Mouse (Mus musculus): Measurements from ENCODE around the gene Plxnc1.

The Plxnc1 gene

DNA sequence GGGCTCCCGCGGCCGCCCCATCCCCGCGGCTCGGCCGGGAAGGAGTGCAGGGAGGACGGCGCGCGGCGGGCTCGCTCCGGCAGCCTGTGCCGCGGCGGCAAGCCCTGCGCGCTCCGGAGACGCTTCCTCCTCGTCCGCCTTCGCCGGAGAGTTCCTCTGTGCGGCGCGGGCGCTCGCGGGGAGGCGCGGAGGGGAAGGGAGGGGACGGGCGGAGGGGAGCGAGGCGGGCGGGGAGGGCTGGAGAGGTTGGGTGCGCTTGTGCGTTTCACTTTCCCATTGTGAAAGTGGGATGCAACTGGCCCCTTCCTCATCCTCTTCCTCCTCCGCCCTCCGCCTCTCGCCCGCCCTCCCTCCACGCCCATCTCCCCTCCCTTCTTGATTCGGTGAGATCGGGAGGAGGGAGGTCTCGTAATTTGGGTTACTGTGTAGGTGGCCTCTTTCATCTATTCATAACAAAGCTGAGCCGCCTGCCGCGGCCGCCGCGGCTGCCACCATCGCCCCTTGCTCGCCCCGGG is at the start of gene Plxnc1:
Plxnc1 (minus strand) TSS at position 145 of the 515 bp plus-strand sequence.
- DNase-seq (ENCODE audit: low spot score in 2 of 2), result peak; percentile 23 to 37

DNA sequence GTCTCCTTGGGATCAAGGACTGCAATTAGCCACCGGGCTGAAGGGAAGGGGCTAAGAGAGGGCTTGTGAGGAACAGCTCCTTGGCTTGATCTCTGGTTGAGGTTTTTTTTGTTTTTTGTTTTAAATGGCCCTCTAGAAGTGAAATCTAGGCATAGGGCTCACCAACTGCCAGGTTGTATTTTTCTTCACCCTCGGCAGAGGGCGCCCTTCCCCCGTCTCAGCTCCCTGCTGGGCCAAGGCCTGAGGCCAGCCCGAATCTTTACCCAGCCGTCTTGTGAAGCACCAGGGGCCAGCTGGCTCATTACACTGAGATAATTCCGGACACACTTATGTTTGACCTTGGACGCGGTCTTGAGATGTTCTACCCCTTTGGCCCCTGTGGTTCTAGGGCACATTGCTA is 47.5 kb upstream of the Plxnc1 start:
- peak; percentile 51 to 64 for DNase-seq (ENCODE audit: low spot score in 2 of 2)

DNA sequence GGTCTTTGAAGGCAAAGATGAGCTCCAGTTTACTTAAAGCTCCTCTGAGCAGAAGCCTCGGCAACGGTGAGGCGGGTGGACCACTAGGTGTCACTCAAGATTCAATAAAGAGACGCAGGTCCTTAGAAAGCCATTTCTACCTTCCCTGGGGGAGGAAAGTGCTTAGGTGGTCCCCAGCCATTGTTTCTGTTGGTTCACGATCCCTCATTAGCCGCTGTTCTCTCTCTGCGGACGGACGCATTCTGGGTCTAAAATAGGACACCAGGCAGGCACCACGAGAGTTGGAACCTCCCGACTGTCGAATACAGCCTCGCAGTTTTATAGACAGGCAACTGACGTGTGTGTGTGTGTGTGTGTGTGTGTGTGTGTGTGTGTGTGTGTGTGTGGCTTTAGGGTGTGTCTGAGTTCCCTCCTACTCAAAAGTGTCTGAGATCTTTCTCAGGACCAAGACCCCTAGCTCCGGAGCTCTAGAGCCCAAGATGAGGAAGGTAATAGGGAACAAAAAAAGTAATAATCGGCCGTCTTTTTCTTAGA is 47.0 kb upstream of the Plxnc1 start:
- DNase-seq (ENCODE audit: low spot score in 2 of 2), result peak in 1 of 2 experiments; percentile 34

DNA sequence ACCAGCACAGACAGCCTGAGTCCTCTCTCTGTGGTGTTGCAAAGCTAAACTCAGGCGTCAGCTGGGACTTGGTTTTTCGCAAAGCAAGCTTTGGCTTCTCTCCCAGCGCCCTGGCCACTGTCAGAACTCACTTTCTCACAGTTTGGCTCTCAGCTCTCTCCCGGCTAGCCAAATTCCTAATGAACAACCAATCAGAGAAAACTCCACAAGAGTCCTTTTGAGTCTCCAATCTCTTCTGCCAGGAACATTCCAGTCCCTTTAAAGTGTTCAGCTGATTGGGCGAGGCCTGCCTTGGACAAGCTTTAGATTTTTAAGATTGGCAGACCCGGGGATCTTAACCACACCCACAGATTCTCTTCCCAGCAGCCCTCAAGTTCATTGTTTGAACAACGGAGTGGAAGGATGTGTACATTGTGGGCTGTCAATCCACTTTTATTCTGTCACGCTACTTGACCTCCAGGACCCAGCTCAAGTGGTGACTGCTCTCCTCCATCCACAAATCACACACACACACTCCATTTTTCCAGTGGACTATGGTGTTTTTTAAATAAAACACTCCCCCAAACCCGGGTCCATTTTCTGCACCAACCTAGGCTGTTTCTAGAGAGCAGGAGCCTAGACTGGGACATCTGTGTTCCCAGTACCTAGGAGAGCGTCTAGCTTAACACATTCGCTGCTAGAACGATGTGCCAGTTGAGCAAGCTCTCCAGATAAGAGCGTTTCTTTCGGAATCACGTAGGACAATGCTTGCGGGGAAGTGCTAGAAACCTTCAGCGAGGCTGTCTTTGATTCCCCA is 46.3 kb upstream of the Plxnc1 start:
- peak; percentile 9 to 79 for DNase-seq (ENCODE audit: low spot score in 2 of 2)

DNA sequence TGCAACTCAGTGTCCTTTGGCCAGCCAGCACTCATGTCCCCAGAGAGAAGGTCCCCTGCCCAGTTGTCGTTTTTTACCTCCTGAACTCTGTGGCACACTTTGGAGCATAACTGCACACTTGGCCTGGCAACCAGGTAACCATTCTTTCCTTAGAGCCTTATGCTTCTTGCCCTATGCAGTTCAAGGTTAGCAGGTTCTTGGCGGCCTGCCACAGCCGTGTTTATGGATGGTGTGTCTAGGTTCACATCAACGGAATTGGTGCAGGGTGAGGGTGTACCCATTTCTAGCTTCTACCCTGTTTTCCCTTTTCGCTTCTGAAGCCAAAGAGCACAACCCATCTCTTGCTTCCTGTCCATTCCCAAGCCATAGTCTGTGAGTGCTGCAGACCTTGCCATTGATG is 44.7 kb upstream of the Plxnc1 start:
- no peak for DNase-seq (ENCODE audit: low spot score in 2 of 2)

DNA sequence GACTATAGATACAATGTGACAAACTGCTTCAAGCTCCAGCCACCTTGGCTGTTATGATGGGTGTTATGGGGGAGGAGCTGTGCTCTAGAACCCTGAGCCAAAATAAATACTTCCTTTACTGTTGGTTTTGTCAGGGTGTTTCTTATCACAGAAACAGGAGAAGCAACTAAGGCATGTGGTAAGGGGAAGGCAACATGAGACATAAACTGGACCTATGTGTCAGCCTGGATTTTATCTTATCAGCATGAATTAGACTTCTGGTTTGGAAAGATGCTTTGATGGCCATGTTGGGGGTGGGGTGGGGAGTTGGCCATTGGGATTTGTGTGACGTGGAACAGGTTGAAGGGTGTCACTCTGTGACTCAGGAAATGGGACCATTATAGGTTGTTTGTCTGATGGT is 40.5 kb upstream of the Plxnc1 start:
- DNase-seq (ENCODE audit: low spot score in 2 of 2), result no peak

DNA sequence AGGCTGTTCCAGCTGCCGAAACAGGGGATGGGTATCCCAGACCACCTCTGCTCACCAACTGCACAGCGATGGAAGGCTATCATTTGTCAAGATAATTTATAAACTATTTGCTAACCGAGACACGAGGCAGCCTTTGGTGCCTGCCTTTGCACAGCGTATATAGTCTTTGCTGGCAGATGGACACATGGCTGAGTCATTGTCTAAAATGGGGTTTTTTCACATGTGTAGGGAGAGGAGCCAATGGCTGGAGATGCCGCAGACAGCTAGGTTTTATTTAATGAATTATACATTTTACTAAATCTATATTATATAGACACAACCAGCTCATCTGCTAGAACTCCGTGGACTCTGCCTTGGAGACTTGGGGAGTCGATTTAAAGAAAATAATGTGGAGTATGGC is 37.9 kb upstream of the Plxnc1 start:
- no peak for DNase-seq (ENCODE audit: low spot score in 2 of 2)

DNA sequence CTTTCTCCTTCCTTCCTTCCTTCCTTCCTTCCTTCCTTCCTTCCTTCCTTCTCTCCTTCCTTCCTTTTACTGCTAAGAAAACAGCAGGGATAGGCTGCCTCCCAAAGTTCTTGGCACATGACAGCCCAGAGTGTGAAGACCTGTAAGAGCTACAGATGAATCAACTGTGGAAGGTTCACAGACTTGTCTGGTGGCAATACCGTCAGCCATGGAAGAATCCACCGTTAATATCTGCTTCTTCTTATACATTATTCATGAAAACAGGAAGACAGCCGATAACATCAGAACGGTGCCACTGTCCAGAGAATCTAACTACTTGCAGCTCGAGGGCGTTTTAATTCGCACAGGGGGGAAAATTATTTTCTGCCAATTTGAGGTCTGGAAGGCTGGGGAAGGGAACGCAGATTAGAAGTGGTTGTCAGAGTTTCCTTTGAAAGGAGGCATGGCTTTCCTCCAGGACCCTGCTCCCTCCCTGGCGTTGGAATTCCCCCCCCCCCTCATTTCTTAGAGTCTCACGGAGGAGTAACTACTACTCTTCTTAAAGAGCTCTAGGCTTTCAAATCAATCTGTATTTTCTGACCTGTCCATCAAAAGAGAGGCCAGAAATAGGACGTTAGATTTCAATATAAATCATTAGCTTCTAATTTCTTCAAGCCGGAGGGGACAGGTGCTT is 37.0 kb upstream of the Plxnc1 start:
- DNase-seq (ENCODE audit: low spot score in 2 of 2), result no peak

DNA sequence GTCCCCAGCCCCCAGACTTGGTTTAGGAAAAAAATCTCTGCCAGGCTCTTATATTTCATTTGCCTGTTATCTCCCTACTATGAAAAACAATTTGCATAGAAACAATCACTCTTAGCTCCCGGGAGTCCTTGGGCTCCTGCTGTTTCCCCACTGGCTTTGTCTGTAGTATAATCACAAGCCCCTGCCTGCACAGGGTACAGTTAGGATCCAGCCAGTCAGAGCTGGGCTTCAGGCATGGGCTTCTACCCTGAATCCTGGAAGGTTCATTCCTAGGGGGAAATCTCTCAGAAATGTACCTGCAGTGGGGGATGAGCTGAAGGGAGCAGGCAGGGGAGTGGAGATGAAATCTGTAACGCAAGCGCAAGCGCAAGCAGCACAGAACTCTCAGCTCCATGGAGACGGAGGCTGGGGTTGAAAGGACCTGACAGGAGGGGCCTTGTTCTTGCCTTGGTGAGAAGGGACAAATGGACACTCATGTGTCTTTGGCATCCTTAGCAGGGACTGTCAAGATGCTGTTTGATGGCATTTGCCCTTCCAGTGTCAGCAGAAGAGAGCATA is 33.7 kb upstream of the Plxnc1 start:
- DNase-seq (ENCODE audit: low spot score in 2 of 2), result no peak

DNA sequence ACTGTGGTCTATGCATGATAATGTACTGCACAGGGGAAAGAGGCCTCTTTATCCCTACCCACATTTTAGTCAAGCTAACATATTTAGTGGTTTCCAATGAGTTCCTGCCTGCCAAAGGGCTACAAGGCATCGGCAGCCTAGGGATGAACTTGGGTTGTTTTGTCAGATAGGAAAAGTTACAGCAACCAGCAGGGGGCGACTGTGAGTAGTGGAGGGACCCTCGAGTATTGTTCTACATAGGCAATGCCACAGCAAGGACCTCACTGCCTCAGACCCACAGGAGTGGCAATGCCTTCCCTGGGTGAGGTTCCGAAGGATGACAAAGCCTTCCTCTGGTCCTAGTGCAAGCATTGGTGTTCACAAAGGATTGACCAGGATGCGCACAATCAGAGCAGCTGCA is 31.7 kb upstream of the Plxnc1 start:
- no peak for DNase-seq (ENCODE audit: low spot score in 2 of 2)

DNA sequence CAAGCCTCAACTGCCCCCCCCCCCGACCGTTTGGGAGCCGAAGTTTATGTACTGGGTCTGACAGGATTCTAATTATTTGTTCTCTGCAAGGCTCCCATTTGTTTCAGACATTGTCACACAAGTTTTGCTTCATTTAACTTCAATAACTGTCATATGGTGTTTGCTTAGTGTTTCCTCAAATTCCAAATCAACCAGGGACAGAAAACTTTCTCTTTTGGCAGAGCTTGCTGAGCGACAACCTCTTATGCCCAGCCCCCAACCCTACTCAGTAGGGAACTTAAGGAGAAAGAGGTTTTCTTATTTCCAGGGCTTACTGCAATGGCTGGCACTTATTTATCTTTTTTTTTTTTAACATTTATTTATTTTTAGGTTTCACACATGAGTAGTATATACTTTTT is 30.5 kb upstream of the Plxnc1 start:
- no peak for DNase-seq (ENCODE audit: low spot score in 2 of 2)

DNA sequence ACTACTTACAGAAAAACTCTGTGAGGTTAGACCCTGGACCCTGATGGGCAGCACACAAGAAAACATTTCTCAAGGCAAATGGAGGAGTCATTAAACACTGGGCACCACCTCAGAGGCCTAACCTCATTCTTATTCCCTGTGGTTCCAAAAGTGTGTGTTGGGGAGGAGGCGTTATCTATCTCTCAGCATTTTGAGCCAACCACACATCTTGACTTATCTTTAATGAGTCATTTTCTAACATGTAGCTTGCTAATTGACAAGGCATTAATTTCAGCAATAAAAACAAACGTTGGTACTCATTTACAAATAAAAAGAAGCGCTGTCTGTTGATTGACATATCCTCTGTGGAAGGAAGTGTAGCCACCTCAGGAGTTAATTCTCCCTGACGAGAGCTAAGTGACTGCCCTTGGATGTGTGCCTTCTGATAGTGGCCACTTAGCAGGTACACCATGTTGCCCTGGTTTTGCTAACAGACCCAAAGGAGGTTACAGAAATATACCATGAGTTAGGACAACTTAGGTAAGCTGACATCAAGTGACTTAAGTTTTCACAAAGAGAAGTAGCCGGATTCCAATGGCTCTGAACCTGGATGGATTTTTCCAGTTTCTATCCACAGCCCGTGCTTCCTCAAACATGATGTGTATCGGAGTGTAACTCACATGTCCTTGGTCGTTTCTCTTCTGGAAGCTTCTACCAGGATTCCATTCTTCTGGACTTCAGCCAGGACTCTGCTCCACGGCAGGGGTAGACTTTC is 29.9 kb upstream of the Plxnc1 start:
- no peak for DNase-seq (ENCODE audit: low spot score in 2 of 2)

DNA sequence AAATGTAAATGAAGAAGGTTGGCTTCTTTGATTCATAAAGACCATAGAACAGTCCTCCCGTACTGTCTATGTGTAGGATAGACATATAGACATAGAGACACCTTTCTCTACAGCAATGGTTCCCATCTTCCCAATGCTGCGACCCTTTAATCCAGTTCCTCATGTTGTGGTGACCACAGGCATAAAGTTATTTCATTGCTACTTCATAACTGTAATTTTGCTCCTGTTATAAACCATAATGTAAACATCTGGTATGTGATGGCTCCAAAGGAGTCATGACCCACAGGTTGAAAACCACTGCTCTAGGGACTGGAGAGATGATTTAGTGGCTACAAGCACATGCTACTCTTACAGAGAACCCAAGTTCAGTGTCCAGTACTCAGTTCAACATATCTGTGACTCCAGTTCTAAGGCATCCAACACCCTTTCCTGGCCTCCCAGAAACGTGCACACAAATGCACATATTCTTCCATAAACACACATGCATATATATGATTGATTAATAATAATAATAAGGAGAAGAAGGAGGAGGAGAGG is 27.1 kb upstream of the Plxnc1 start:
- no peak for DNase-seq (ENCODE audit: low spot score in 2 of 2)

DNA sequence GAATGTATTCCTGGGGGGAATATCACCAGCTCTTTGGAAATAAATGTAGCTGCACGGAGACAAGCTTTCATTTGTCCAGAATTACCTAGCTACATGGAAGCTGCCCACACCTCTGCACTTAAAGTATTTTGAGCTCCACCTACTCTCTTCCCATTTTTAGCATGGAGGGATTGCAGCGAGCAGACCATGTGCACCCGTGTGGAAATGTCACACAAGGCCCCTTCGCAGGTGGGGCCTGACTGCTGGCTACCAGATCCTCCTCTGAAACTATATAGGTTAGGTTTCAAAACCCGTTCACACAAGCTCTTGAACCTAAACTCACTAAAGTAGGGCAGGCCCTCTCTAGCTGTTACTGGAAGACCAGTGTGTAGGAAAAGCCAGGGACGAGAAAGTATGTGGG is 25.6 kb upstream of the Plxnc1 start:
- no peak for DNase-seq (ENCODE audit: low spot score in 2 of 2)

DNA sequence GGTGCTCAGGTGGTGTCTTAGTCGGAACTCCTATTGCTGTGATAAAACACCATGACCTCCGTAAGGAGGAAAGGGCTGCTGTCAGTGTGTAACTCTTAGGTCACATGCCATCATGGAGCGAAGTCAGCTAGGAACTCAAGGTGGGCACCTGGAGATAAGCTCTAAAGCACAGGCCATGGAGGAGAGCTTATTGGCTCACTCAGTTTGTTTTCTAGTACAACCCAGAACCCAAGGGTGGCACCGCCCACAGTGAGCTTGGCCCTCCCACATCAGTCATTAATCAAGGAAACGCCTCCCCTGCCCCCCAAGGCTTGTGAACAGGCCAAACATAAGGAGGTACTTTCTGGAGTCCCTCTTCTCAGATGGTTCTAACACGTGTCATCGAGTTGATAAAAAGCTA is 22.8 kb upstream of the Plxnc1 start:
- DNase-seq (ENCODE audit: low spot score in 2 of 2), result no peak

DNA sequence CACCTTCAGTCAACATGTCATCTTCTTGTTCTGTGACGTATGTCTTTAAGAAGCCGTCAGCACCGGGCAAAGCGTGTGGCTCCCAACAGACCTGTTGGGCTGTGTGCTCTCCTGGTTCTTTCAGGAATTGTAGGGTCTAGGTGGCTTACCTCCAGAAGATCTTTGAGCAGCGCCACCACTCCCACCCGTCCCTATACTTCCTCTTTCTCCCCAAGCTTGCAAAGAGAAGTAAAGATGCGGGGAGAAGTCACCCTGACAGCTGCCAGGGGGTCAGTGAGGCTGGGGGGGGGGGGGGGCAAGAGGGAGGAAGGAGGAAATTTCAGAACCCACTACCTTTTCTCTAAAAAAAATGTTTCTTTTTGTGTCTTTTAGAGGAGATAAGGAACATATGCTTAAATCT is 22.2 kb upstream of the Plxnc1 start:
- no peak for DNase-seq (ENCODE audit: low spot score in 2 of 2)

DNA sequence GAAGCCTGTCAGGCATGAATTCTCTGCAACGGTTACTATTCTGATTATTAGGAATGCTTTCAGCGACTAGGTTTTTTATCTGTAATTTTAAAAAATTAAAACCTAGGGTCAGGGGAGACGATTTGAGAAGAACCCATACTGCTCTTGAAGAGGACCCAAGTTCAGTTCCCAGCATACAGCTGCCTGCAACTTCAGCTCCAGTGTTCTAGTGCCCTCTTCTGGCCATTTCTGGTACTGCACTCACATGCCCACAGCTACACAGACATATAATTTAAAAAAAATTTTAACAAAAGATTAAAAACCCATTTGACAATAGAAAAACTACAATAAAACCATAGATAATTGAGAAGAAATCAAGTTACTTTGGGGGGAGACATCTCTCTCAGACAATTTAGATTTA is 20.5 kb upstream of the Plxnc1 start:
- no peak for DNase-seq (ENCODE audit: low spot score in 2 of 2)

DNA sequence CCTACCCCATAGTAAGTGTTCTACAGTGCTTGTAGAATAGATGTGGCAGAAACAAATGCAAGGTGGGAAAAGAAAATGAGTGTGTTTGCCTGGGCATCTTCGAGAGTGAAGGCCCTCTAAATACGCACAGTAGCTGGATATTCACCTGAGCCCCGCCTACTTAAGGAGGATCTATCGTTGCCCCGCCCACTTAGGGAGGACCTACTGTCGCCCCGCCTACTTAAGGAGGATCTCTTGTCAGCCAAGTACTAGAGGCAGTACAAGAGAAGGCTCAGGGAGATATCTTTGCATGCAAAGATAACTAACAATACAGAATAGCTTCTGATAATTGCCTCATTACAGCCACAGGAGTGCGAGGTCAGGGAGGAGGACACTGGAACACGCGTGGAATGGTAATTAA is 17.4 kb upstream of the Plxnc1 start:
- DNase-seq (ENCODE audit: low spot score in 2 of 2), result no peak

DNA sequence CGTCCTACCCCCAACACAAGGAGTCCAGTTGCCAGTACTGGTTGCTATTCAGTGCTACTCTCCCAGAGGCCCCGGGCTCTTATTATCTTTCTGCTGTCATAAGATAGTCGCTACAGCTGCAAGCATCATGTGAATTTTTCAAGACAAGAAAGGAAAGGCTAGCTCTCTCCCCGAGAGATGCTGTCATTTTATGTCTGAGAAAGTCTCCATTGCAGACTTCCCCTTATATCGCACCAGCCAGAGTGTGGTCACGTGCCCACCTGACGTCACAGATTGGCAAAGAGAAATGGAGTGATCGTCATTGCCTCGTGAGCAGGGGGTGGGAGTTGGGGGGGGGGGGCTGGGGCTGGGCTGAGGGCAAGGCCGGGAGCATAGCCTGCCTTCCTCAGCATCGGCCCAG is 16.6 kb upstream of the Plxnc1 start:
- DNase-seq (ENCODE audit: low spot score in 2 of 2), result no peak

DNA sequence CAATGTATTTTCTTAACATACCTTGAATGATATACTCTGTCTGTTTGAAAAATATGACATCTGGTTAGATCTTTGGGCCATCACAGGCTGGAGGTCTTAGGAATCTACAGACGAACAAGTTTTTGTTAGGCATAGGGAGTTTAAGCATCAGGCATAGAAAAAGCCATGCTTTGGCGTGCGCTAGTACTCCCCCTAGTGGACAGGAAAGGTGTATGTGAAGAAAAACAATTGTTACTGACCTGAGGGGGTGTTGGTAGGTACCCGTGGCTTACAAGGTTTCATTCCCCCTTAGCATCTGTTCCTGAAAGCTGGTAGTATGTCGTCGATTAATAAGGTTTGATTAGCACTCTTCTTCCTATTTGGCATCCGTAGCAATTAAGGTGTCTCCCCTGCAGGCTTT is 13.7 kb upstream of the Plxnc1 start:
- peak in 1 of 2 experiments; percentile 14 for DNase-seq (ENCODE audit: low spot score in 2 of 2)

DNA sequence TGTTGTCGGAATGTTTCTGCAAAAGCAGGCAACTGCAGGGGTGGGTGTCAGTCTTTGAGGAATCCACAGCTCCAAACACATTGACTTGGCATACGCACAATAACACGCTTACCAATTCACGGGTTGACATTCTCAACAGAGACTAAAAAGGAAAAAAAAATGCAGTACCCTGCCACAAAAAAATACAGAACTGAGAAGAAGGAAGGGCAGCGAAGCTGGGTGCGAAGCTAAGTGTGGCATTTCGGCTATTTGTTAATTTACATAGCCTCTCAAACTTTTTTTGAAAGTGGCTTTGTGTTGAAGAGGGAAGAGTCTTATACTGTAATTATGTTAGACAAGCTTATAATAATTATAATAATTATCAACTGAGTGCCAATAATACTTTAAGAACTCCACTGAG is 13.1 kb upstream of the Plxnc1 start:
- DNase-seq (ENCODE audit: low spot score in 2 of 2), result no peak
